Mouse (Mus musculus): ENCODE results near the gene Pde4b.

- TF ChIP-seq CTCF (IDR thresholded peaks at IDR 0.05; ENCODE audit: control insufficient read depth, insufficient read depth, insufficient read length): no peak
- TF ChIP-seq MAX (IDR thresholded peaks at IDR 0.05): no peak
- TF ChIP-seq CEBPB (IDR thresholded peaks at IDR 0.05; ENCODE audit: low read depth): no peak
- TF ChIP-seq FOSL1 (IDR thresholded peaks at IDR 0.05; ENCODE audit: insufficient read depth, low read length, poor library complexity, severe bottlenecking): no peak
Observed at GRCm38 (mm10) chr4:102332885-102333284, 245.5 kb downstream of the Pde4b start.

All from C2C12 (cell line).